Mouse (Mus musculus) forebrain, embryonic 11.5 days (tissue): ENCODE measurements around the gene Prkca. TPM values are rescaled to one million over a fixed set of nuclear protein-coding genes. Genes with fewer than 3 reads are reported as not detected.

Source experiments
- ATAC-seq: fragments of 200-750 bp; cut with Nextera tagmentation; replicated peaks from 2 replicates; pipeline ENCODE4 v1.8.0; 2017; ENCODE audit warnings: moderate TSS enrichment; ENCODE audit not compliant: low FRiP score
- DNase-seq: peaks from one replicate; pipeline ENCODE4 v3.0.0-alpha.2; 2017; ENCODE audit warnings: low spot score
- H3K27ac ChIP-seq: fragments of 300-500 bp; sonication (generic); 2 replicates; pipeline ENCODE4 v1.5.1; 2014; ENCODE audit warnings: low read depth, low read length
- H3K27me3 ChIP-seq: fragments of 300-500 bp; sonication (generic); 2 replicates; pipeline ENCODE4 v1.6.1; 2014; ENCODE audit warnings: mild to moderate bottlenecking, low read length, mixed read lengths; ENCODE audit not compliant: control insufficient read depth, insufficient read depth
- H3K36me3 ChIP-seq: fragments of 300-500 bp; sonication (generic); 2 replicates; pipeline ENCODE4 v1.6.1; 2014; ENCODE audit warnings: mild to moderate bottlenecking, low read length, moderate library complexity, mixed read lengths; ENCODE audit not compliant: control insufficient read depth, insufficient read depth
- H3K4me1 ChIP-seq: fragments of 300-500 bp; sonication (generic); replicated peaks from 2 replicates; pipeline ENCODE4 v1.6.1; 2014; ENCODE audit warnings: low read length, mixed read lengths; ENCODE audit not compliant: control insufficient read depth, insufficient read depth
- H3K4me2 ChIP-seq: fragments of 300-500 bp; sonication (generic); 2 replicates; pipeline ENCODE4 v1.6.1; 2014; ENCODE audit warnings: low read depth, mild to moderate bottlenecking, low read length, moderate library complexity, mixed read lengths; ENCODE audit not compliant: severe bottlenecking
- H3K4me3 ChIP-seq: fragments of 300-500 bp; sonication (generic); 2 replicates; pipeline ENCODE4 v1.5.1; 2014; ENCODE audit warnings: low read depth, low read length
- H3K9ac ChIP-seq: fragments of 300-500 bp; sonication (generic); 2 replicates; pipeline ENCODE4 v1.6.1; 2014; ENCODE audit warnings: low read length
- H3K9me3 ChIP-seq: fragments of 300-500 bp; sonication (generic); 2 replicates; pipeline ENCODE4 v1.6.1; 2016; ENCODE audit warnings: low read length, mixed read lengths; ENCODE audit not compliant: control insufficient read depth
- WGBS: fragments of 180-500 bp; shearing (Covaris S2); extraction: QIAGEN DNeasy Blood & Tissue Kit; methylation state at CpG from one replicate; pipeline ENCODE4 v1.1.7; 2014; 5-methylcytosine and 5-hydroxymethylcytosine counted together
- polyA plus RNA-seq: library from polyadenylated mRNA; unstranded; fragments of >200 nt; fragmentation: Nextera tagmentation; extraction: Ambion mirVana; gene quantifications from 2 replicates; pipeline ENCODE4 v1.2.1, GENCODE M21; 2014

Prkca gene
- polyA plus RNA-seq, 1 experiment from 2014 or later, result 5.2 TPM

- H3K4me2 ChIP-seq, result no peak overlapping the region
- H3K4me1 ChIP-seq, result no peaks in the 10 kb centered on the region
- 92% methylated on average over 10 of the region's 10 CpGs for WGBS
- no peak overlapping the region for H3K4me3 ChIP-seq
- no peaks in the 10 kb centered on the region for H3K27me3 ChIP-seq
- DNase-seq, result peak; percentile 39
- H3K36me3 ChIP-seq, result no peaks in the 10 kb centered on the region
- H3K9me3 ChIP-seq, result no peaks in the 10 kb centered on the region
- no peak overlapping the region for H3K9ac ChIP-seq
- ATAC-seq, result no peak
- H3K27ac ChIP-seq, result no peak overlapping the region
Observed at GRCm38 (mm10) chr11:107955191-107956062, 388.3 kb downstream of the Prkca start.

GRCm38 (mm10) chr11:107951431-107951830 is 392.3 kb downstream of the Prkca start:
- H3K27ac ChIP-seq, result no peak overlapping the region
- WGBS, result 92% methylated on average over 11 of the region's 11 CpGs

GRCm38 (mm10) chr11:107950658-107951057 is 393.1 kb downstream of the Prkca start:
- WGBS, result 89% methylated on average over 4 of the region's 4 CpGs
- Histone ChIP-seq H3K4me2 (no peak overlapping the region), H3K27ac (no peak overlapping the region), H3K27me3 (no peaks in the 10 kb centered on the region), H3K4me1 (no peaks in the 10 kb centered on the region), H3K9ac (no peak overlapping the region), H3K36me3 (no peaks in the 10 kb centered on the region), H3K4me3 (no peak overlapping the region), H3K9me3 (no peaks in the 10 kb centered on the region)
- DNase-seq, result no peak
- ATAC-seq, result no peak

More at GRCm38 (mm10) chr11:107951431-107951830, 392.3 kb downstream of the Prkca start:
- no peak overlapping the region for H3K9ac ChIP-seq
- H3K4me3 ChIP-seq, result no peak overlapping the region
- H3K36me3 ChIP-seq, result no peaks in the 10 kb centered on the region
- ATAC-seq (no peak), DNase-seq (no peak)
- no peaks in the 10 kb centered on the region for H3K27me3 ChIP-seq
- H3K4me1 ChIP-seq, result no peaks in the 10 kb centered on the region
- no peaks in the 10 kb centered on the region for H3K9me3 ChIP-seq
- no peak overlapping the region for H3K4me2 ChIP-seq

GRCm38 (mm10) chr11:107950211-107950610 is 393.5 kb downstream of the Prkca start:
- DNase-seq (no peak), ATAC-seq (no peak)
- Histone ChIP-seq H3K36me3 (no peaks in the 10 kb centered on the region), H3K4me3 (no peak overlapping the region), H3K9me3 (no peaks in the 10 kb centered on the region), H3K4me2 (no peak overlapping the region), H3K9ac (no peak overlapping the region), H3K27ac (no peak overlapping the region), H3K27me3 (no peaks in the 10 kb centered on the region), H3K4me1 (no peaks in the 10 kb centered on the region)
- 76% methylated on average over 9 of the region's 9 CpGs for WGBS

- Histone ChIP-seq H3K36me3 (no peaks in the 10 kb centered on the region), H3K27me3 (no peaks in the 10 kb centered on the region), H3K9ac (no peak overlapping the region), H3K9me3 (no peaks in the 10 kb centered on the region), H3K4me2 (no peak overlapping the region), H3K4me1 (no peaks in the 10 kb centered on the region), H3K4me3 (no peak overlapping the region), H3K27ac (no peak overlapping the region)
- ATAC-seq (no peak), DNase-seq (no peak)
- 95% methylated on average over 1 of the region's 1 CpGs for WGBS
Observed at GRCm38 (mm10) chr11:107947951-107948350, 395.8 kb downstream of the Prkca start.

- Histone ChIP-seq H3K27me3 (no peaks in the 10 kb centered on the region), H3K9ac (no peak overlapping the region), H3K27ac (no peak overlapping the region), H3K4me1 (no peaks in the 10 kb centered on the region), H3K9me3 (no peaks in the 10 kb centered on the region), H3K4me3 (no peak overlapping the region), H3K36me3 (no peaks in the 10 kb centered on the region), H3K4me2 (no peak overlapping the region)
- 23% methylated on average over 5 of the region's 5 CpGs for WGBS
- no peak for DNase-seq
- no peak for ATAC-seq
Observed at GRCm38 (mm10) chr11:107946823-107947222, 396.9 kb downstream of the Prkca start.

- H3K27me3 ChIP-seq, result no peaks in the 10 kb centered on the region
- H3K9me3 ChIP-seq, result peaks cover 4% of the 10 kb centered on the region; the same call in 1 of the 2 replicates
- H3K27ac ChIP-seq, result no peak overlapping the region
- no peak overlapping the region for H3K9ac ChIP-seq
- no peak overlapping the region for H3K4me3 ChIP-seq
- 92% methylated on average over 2 of the region's 2 CpGs for WGBS
- ATAC-seq (no peak), DNase-seq (no peak)
- no peaks in the 10 kb centered on the region for H3K4me1 ChIP-seq
- no peaks in the 10 kb centered on the region for H3K36me3 ChIP-seq
- no peak overlapping the region for H3K4me2 ChIP-seq
Observed at GRCm38 (mm10) chr11:107936929-107937328, 406.8 kb downstream of the Prkca start.

GRCm38 (mm10) chr11:107931721-107932120 is 412.0 kb downstream of the Prkca start:
- DNase-seq (no peak), ATAC-seq (no peak)
- no peak overlapping the region for H3K9ac ChIP-seq
- H3K9me3 ChIP-seq, result no peaks in the 10 kb centered on the region
- H3K27ac ChIP-seq, result no peak overlapping the region
- no peaks in the 10 kb centered on the region for H3K36me3 ChIP-seq
- 82% methylated on average over 7 of the region's 7 CpGs for WGBS
- no peak overlapping the region for H3K4me3 ChIP-seq
- H3K27me3 ChIP-seq, result no peaks in the 10 kb centered on the region
- no peaks in the 10 kb centered on the region for H3K4me1 ChIP-seq
- H3K4me2 ChIP-seq, result no peak overlapping the region

GRCm38 (mm10) chr11:107931288-107931687 is 412.4 kb downstream of the Prkca start:
- Histone ChIP-seq H3K27me3 (no peaks in the 10 kb centered on the region), H3K27ac (no peak overlapping the region), H3K4me2 (no peak overlapping the region), H3K4me1 (no peaks in the 10 kb centered on the region), H3K4me3 (no peak overlapping the region), H3K9me3 (no peaks in the 10 kb centered on the region), H3K9ac (no peak overlapping the region), H3K36me3 (no peaks in the 10 kb centered on the region)
- DNase-seq (no peak), ATAC-seq (no peak)
- WGBS, result 90% methylated on average over 11 of the region's 11 CpGs
